Mouse (Mus musculus): ENCODE measurements around the gene Ccr7. TPM values are rescaled to one million over a fixed set of nuclear protein-coding genes. Genes with fewer than 3 reads are reported as not detected.

Gene Ccr7
- polyA plus RNA-seq (2016; fragmentation: Nextera tagmentation; extraction: Ambion mirVana), result 0.19 TPM in 1 of 2 replicates, not detected in the other

DNA sequence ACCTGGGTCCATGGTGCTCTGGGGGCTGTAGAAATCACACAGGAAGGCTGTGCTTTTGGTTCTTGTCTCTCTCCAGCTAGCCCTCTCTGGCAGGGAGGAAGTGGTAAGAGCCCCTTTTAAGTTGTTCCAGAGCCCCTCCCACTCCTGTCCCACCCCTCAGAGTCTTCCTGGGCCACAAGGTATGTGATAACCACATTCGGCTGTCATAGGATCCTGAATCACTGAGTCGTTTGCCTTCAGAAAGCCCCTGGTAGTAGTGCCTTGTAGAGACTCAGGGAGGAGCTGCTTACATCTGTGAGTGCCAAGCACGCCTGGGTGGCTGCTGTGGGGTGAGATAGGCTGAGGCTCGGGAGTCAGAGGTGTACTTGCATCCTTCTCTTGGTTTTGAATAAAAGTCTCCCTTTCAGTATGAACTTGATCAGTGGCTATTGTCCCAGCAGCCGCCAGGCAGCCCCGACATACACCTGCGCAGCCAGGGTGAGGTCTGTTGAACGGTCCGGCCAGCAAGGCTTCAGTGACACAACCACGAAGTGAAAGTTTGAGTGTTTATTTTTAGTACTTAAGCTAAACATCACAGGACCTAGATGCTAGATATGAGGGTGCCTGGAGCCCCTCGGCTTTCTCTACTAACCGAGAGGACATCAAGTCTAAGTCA lies at the start of gene Ccr7:
TSS of gene Ccr7 (minus strand) at position 91 of the 655 bp plus-strand sequence.
- no peak within 1 kb of the TSS for H3K27ac ChIP-seq
- H3K9me3 ChIP-seq, result no peaks in the 10 kb centered on the region
- no peaks in the 10 kb centered on the region for H3K27me3 ChIP-seq
- no peaks in the 10 kb centered on the region for H3K4me1 ChIP-seq
- 78% methylated on average over 12 of the region's 12 CpGs for WGBS
- H3K36me3 ChIP-seq (replicated peaks), result no peaks in the 10 kb centered on the region
- no peak within 1 kb of the TSS for H3K4me3 ChIP-seq (replicated peaks)
- no peak within 1 kb of the TSS for H3K4me2 ChIP-seq
- no peak for ATAC-seq (ENCODE audit: low FRiP score)
- H3K9ac ChIP-seq, result no peak within 1 kb of the TSS

DNA sequence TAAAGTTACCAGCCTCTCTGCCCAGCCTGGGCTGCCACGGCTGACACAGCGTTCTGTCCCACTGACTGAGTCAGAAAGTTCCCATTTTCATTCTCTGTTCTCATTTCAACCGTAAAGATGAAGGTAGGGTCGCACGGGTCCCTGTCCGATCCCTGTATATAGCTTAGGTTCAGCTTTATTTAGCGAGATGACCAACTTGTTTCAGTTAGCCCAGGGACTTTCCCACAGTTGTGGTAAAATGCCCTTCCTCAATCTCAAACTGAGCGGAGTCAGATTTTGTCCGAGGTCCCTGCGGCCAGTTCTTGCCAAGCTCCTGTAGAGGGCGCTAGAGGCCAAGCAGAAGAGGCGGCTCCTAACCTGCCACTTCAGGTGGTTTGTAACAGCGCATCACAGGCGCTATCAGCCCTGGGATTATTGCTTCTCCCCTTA lies 34.3 kb upstream of the Ccr7 start:
- no peaks in the 10 kb centered on the region for H3K36me3 ChIP-seq (replicated peaks)
- ATAC-seq (ENCODE audit: low FRiP score), result no peak
- H3K9ac ChIP-seq, result no peak overlapping the region
- no peaks in the 10 kb centered on the region for H3K4me1 ChIP-seq
- no peak overlapping the region for H3K4me2 ChIP-seq
- no peak overlapping the region for H3K4me3 ChIP-seq (replicated peaks)
- H3K27ac ChIP-seq, result no peak overlapping the region
- 24% methylated on average over 14 of the region's 14 CpGs for WGBS
- H3K27me3 ChIP-seq, result peaks cover 13% of the 10 kb centered on the region; the same call in 1 of the 2 replicates
- no peaks in the 10 kb centered on the region for H3K9me3 ChIP-seq

GRCm38 (mm10) chr11:99187348-99187747 lies 32.5 kb upstream of the Ccr7 start:
- Histone ChIP-seq H3K36me3 (replicated peaks) (no peaks in the 10 kb centered on the region), H3K4me3 (replicated peaks) (no peak overlapping the region), H3K27me3 (peaks cover 13% of the 10 kb centered on the region; the same call in 1 of the 2 replicates), H3K4me2 (no peak overlapping the region), H3K27ac (no peak overlapping the region), H3K4me1 (no peaks in the 10 kb centered on the region), H3K9me3 (no peaks in the 10 kb centered on the region), H3K9ac (no peak overlapping the region)
- 95% methylated on average over 4 of the region's 4 CpGs for WGBS
- no peak for ATAC-seq (ENCODE audit: low FRiP score)

GRCm38 (mm10) chr11:99186836-99187235 lies 32.0 kb upstream of the Ccr7 start:
- Histone ChIP-seq H3K36me3 (replicated peaks) (no peaks in the 10 kb centered on the region), H3K27ac (no peak overlapping the region), H3K27me3 (peaks cover 13% of the 10 kb centered on the region; the same call in 1 of the 2 replicates), H3K4me1 (no peaks in the 10 kb centered on the region), H3K9me3 (no peaks in the 10 kb centered on the region), H3K9ac (no peak overlapping the region), H3K4me3 (replicated peaks) (no peak overlapping the region), H3K4me2 (no peak overlapping the region)
- no peak for ATAC-seq (ENCODE audit: low FRiP score)
- WGBS, result 83% methylated on average over 2 of the region's 2 CpGs

DNA sequence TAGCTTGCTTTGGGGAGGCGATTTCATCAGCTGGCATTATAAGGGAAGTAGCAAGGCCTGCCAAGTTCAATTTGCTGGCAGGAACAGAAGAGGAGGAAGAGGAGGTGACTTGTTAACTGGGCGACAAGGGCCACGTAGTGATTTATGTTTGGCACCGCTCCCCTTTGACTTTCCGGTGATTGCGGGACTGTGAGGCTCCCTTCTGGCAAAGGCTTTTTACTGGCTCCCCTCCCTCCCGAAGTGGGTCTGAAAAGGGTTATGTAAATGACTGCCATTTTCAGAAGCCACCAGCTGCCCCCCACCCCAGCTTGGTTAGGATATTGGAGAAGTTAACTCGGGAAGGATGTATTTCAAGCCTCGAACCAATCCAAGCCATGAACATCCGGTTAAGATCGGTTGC lies 27.7 kb upstream of the Ccr7 start:
- 76% methylated on average over 11 of the region's 11 CpGs for WGBS
- ATAC-seq (ENCODE audit: low FRiP score), result no peak
- no peaks in the 10 kb centered on the region for H3K4me1 ChIP-seq
- H3K36me3 ChIP-seq (replicated peaks), result no peaks in the 10 kb centered on the region
- H3K9ac ChIP-seq, result no peak overlapping the region
- H3K4me2 ChIP-seq, result no peak overlapping the region
- H3K27me3 ChIP-seq, result no peaks in the 10 kb centered on the region
- no peaks in the 10 kb centered on the region for H3K9me3 ChIP-seq
- H3K4me3 ChIP-seq (replicated peaks), result no peak overlapping the region
- H3K27ac ChIP-seq, result no peak overlapping the region

GRCm38 (mm10) chr11:99180071-99180470 lies 25.2 kb upstream of the Ccr7 start:
- H3K4me3 ChIP-seq (replicated peaks), result no peak overlapping the region
- H3K36me3 ChIP-seq (replicated peaks), result no peaks in the 10 kb centered on the region
- H3K27ac ChIP-seq, result no peak overlapping the region
- no peak overlapping the region for H3K4me2 ChIP-seq
- H3K27me3 ChIP-seq, result no peaks in the 10 kb centered on the region
- no peak overlapping the region for H3K9ac ChIP-seq
- 88% methylated on average over 5 of the region's 5 CpGs for WGBS
- ATAC-seq (ENCODE audit: low FRiP score), result no peak
- no peaks in the 10 kb centered on the region for H3K4me1 ChIP-seq
- no peaks in the 10 kb centered on the region for H3K9me3 ChIP-seq

GRCm38 (mm10) chr11:99177925-99178198 lies 23.0 kb upstream of the Ccr7 start:
- Histone ChIP-seq H3K36me3 (replicated peaks) (no peaks in the 10 kb centered on the region), H3K9ac (no peak overlapping the region), H3K4me1 (no peaks in the 10 kb centered on the region), H3K27me3 (no peaks in the 10 kb centered on the region), H3K4me2 (no peak overlapping the region), H3K27ac (no peak overlapping the region), H3K9me3 (no peaks in the 10 kb centered on the region), H3K4me3 (replicated peaks) (no peak overlapping the region)
- WGBS, result 73% methylated on average over 2 of the region's 3 CpGs
- ATAC-seq (ENCODE audit: low FRiP score), result no peak

- Histone ChIP-seq H3K27me3 (no peaks in the 10 kb centered on the region), H3K36me3 (replicated peaks) (no peaks in the 10 kb centered on the region), H3K4me3 (replicated peaks) (no peak overlapping the region), H3K4me2 (no peak overlapping the region), H3K9ac (no peak overlapping the region), H3K9me3 (no peaks in the 10 kb centered on the region), H3K27ac (no peak overlapping the region), H3K4me1 (no peaks in the 10 kb centered on the region)
- 80% methylated on average over 5 of the region's 5 CpGs for WGBS
- ATAC-seq (ENCODE audit: low FRiP score), result no peak
Observed at GRCm38 (mm10) chr11:99177054-99177924, 22.4 kb upstream of the Ccr7 start.

GRCm38 (mm10) chr11:99172002-99172401 lies 17.1 kb upstream of the Ccr7 start:
- H3K4me2 ChIP-seq, result no peak overlapping the region
- H3K27me3 ChIP-seq, result no peaks in the 10 kb centered on the region
- WGBS, result 84% methylated on average over 4 of the region's 4 CpGs
- no peak overlapping the region for H3K27ac ChIP-seq
- no peak overlapping the region for H3K9ac ChIP-seq
- H3K4me1 ChIP-seq, result no peaks in the 10 kb centered on the region
- no peaks in the 10 kb centered on the region for H3K9me3 ChIP-seq
- H3K4me3 ChIP-seq (replicated peaks), result no peak overlapping the region
- no peak for ATAC-seq (ENCODE audit: low FRiP score)
- H3K36me3 ChIP-seq (replicated peaks), result no peaks in the 10 kb centered on the region

DNA sequence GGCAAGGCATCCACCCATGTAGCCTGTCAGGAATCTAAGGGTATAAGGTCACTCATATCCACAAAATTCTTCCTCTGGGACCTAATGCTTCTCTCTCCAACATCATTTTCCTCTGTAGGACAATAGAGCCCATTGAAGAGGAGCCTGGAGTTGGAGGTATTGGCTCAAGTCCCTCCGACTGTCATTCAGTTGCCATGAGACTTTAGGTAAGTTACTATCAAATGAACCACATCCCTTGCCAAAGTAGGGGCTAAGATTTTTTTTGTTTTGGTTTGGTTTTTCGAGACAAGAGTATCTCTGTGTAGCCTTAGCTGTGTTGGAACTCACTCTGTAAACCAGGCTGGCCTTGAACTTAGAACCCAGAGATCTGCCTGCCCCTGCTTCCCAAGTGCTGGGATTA lies 16.6 kb upstream of the Ccr7 start:
- no peaks in the 10 kb centered on the region for H3K27me3 ChIP-seq
- no peak overlapping the region for H3K4me2 ChIP-seq
- no peak overlapping the region for H3K9ac ChIP-seq
- H3K36me3 ChIP-seq (replicated peaks), result no peaks in the 10 kb centered on the region
- no peak overlapping the region for H3K27ac ChIP-seq
- no peak overlapping the region for H3K4me3 ChIP-seq (replicated peaks)
- no peak for ATAC-seq (ENCODE audit: low FRiP score)
- 75% methylated on average over 2 of the region's 2 CpGs for WGBS
- no peaks in the 10 kb centered on the region for H3K9me3 ChIP-seq
- H3K4me1 ChIP-seq, result no peaks in the 10 kb centered on the region

GRCm38 (mm10) chr11:99170547-99171267 lies 15.8 kb upstream of the Ccr7 start:
- H3K36me3 ChIP-seq (replicated peaks), result no peaks in the 10 kb centered on the region
- no peak overlapping the region for H3K4me3 ChIP-seq (replicated peaks)
- H3K27ac ChIP-seq, result no peak overlapping the region
- H3K9me3 ChIP-seq, result no peaks in the 10 kb centered on the region
- ATAC-seq (ENCODE audit: low FRiP score), result no peak
- no peak overlapping the region for H3K4me2 ChIP-seq
- no peak overlapping the region for H3K9ac ChIP-seq
- no peaks in the 10 kb centered on the region for H3K27me3 ChIP-seq
- WGBS, result 82% methylated on average over 12 of the region's 12 CpGs
- no peaks in the 10 kb centered on the region for H3K4me1 ChIP-seq

- H3K4me3 ChIP-seq (replicated peaks), result no peak overlapping the region
- H3K9ac ChIP-seq, result no peak overlapping the region
- no peak overlapping the region for H3K27ac ChIP-seq
- ATAC-seq (ENCODE audit: low FRiP score), result no peak
- no peaks in the 10 kb centered on the region for H3K4me1 ChIP-seq
- H3K4me2 ChIP-seq, result no peak overlapping the region
- no peaks in the 10 kb centered on the region for H3K27me3 ChIP-seq
- 90% methylated on average over 6 of the region's 6 CpGs for WGBS
- no peaks in the 10 kb centered on the region for H3K9me3 ChIP-seq
- no peaks in the 10 kb centered on the region for H3K36me3 ChIP-seq (replicated peaks)
Observed at GRCm38 (mm10) chr11:99170005-99170404, 15.1 kb upstream of the Ccr7 start.
